Mouse (Mus musculus) kidney, embryonic 14.5 days (tissue): ENCODE results near the gene Ino80d. TPM values are rescaled to one million over a fixed set of nuclear protein-coding genes. Genes with fewer than 3 reads are reported as not detected.
A peak's percentile ranks its signal among the peaks of the same experiment; 100 is the strongest.

Experiments used
- ATAC-seq: fragments of 200-750 bp; cut with Nextera tagmentation; 2 replicates; pipeline ENCODE4 v1.8.0; 2017; ENCODE audit warnings: moderate number of reproducible peaks, mild to moderate bottlenecking, moderate TSS enrichment, moderate library complexity; ENCODE audit not compliant: low FRiP score, low TSS enrichment
- H3K27ac ChIP-seq: fragments of 300-500 bp; sonication (generic); 2 replicates; pipeline ENCODE4 v1.5.1; 2014; ENCODE audit warnings: low read depth, mild to moderate bottlenecking, low read length, moderate library complexity, mixed read lengths
- H3K27me3 ChIP-seq: fragments of 300-500 bp; sonication (generic); 2 replicates; pipeline ENCODE4 v1.6.1; 2014; ENCODE audit warnings: mild to moderate bottlenecking, low read length; ENCODE audit not compliant: control insufficient read depth, insufficient read depth
- H3K36me3 ChIP-seq: fragments of 300-500 bp; sonication (generic); 2 replicates; pipeline ENCODE4 v1.6.1; 2014; ENCODE audit warnings: low read length, mixed read lengths; ENCODE audit not compliant: control insufficient read depth, insufficient read depth
- H3K4me1 ChIP-seq: fragments of 300-500 bp; sonication (generic); 2 replicates; pipeline ENCODE4 v1.6.1; 2014; ENCODE audit warnings: low read length, mixed read lengths; ENCODE audit not compliant: control insufficient read depth, insufficient read depth
- H3K4me2 ChIP-seq: fragments of 300-500 bp; sonication (generic); replicated peaks from 2 replicates; pipeline ENCODE4 v1.6.1; 2014; ENCODE audit warnings: low read depth, mild to moderate bottlenecking, low read length
- H3K4me3 ChIP-seq: fragments of 300-500 bp; sonication (generic); 2 replicates; pipeline ENCODE4 v1.5.1; 2014; ENCODE audit warnings: mild to moderate bottlenecking, low read length
- H3K9ac ChIP-seq: fragments of 300-500 bp; sonication (generic); 2 replicates; pipeline ENCODE4 v1.6.1; 2014; ENCODE audit warnings: low read depth, mild to moderate bottlenecking, low read length, moderate library complexity
- H3K9me3 ChIP-seq: fragments of 300-500 bp; sonication (generic); 2 replicates; pipeline ENCODE4 v1.6.1; 2016; ENCODE audit warnings: low read length; ENCODE audit not compliant: control insufficient read depth
- WGBS: fragments of 180-500 bp; shearing (Covaris S2); extraction: QIAGEN DNeasy Blood & Tissue Kit; methylation state at CpG from one replicate; pipeline ENCODE4 v1.1.7; 2014; 5-methylcytosine and 5-hydroxymethylcytosine counted together
- polyA plus RNA-seq: library from polyadenylated mRNA; unstranded; fragments of >200 nt; fragmentation: Nextera tagmentation; extraction: Ambion mirVana; gene quantifications from 2 replicates; pipeline ENCODE4 v1.2.1, GENCODE M21; 2014

The Ino80d gene
- polyA plus RNA-seq, 1 experiment from 2014 or later: 16.5 TPM

DNA sequence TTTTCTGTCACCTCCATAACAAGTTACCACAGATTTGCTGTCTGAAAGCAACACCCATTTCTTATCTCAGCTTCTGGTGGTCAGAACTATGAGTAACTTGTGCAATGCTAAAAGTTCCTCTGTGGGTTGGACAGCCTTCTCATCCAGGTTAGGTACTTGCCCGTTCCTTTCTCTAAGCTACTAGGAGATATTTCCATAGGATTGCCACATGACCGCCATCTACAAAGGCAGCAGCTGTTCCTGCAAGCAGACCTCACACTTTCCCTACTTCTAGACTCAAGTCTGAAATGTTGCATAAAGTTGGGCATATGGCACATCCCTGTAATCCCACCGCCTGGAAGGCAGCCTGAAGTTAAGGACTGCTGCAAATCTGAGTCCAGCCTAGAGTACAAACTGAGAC lies 11.7 kb upstream of the Ino80d start:
- WGBS: 91% methylated on average over 3 of the region's 3 CpGs
- H3K9ac ChIP-seq: no peak overlapping the region
- H3K9me3 ChIP-seq: no peaks in the 10 kb centered on the region
- H3K4me1 ChIP-seq: no peaks in the 10 kb centered on the region
- H3K36me3 ChIP-seq: peaks cover 23% of the 10 kb centered on the region
- no peaks in the 10 kb centered on the region for H3K27me3 ChIP-seq
- ATAC-seq: no peak
- no peak overlapping the region for H3K27ac ChIP-seq
- H3K4me2 ChIP-seq: no peak overlapping the region
- H3K4me3 ChIP-seq: no peak overlapping the region

DNA sequence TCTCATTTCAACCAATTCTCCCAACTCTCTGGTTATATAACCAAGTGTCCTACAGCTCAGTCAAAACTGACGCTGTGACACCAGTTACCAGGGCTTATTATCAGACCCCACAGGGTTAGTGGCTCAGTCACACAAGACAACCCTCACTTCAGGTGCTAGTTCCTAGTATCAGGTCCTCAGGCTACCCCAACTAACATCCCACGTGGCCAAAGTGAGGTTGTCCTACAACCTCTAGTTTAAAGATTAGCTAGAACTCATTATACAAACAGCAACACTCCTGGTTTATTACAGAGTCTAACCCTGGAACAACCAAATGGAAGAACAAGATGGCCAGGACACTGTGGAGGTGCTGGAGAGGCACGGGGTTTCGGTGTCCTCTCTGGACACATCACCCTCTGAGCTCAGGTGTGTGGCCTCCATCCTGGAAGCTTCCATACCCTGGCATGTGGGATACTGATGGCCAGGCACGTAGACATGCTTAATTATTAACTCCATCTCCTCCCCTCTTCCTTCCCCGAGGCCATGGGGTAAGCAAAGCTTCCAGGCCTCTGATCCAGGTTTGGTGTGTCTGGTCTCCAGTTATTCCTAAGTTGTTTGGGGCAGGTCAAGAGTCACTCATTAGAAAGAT lies 9.5 kb upstream of the Ino80d start:
- H3K9ac ChIP-seq: no peak overlapping the region
- no peak overlapping the region for H3K4me3 ChIP-seq
- H3K4me2 ChIP-seq: no peak overlapping the region
- H3K27me3 ChIP-seq: no peaks in the 10 kb centered on the region
- 66% methylated on average over 6 of the region's 6 CpGs for WGBS
- peaks cover 43% of the 10 kb centered on the region for H3K36me3 ChIP-seq
- no peaks in the 10 kb centered on the region for H3K9me3 ChIP-seq
- no peaks in the 10 kb centered on the region for H3K4me1 ChIP-seq
- peak overlapping the region; percentile 3 for H3K27ac ChIP-seq
- peak; percentile 79 for ATAC-seq

DNA sequence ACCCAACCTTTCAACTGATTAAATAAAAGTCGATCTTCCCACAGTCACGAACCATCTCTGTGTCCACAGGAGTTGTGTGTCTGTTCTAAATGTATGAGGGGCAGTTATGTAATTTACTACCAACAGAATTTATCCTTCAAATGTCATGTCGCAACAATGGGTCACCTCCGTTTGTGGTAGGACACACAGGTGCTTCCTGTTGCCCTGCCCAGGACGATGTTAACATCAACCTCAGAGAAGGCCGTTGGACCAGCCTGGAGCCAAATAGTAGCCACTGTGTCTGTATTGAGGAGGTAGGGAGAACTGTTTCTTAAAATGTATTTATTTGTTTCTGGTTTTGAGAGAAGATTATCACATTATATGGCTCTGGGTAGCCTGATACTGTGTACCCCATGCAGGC lies 7.5 kb upstream of the Ino80d start:
- H3K36me3 ChIP-seq: peaks cover 52% of the 10 kb centered on the region
- no peak for ATAC-seq
- no peak overlapping the region for H3K4me2 ChIP-seq
- H3K9me3 ChIP-seq: no peaks in the 10 kb centered on the region
- H3K27ac ChIP-seq: no peak overlapping the region
- H3K9ac ChIP-seq: no peak overlapping the region
- WGBS: 82% methylated on average over 6 of the region's 6 CpGs
- no peaks in the 10 kb centered on the region for H3K4me1 ChIP-seq
- H3K27me3 ChIP-seq: no peaks in the 10 kb centered on the region
- H3K4me3 ChIP-seq: no peak overlapping the region

DNA sequence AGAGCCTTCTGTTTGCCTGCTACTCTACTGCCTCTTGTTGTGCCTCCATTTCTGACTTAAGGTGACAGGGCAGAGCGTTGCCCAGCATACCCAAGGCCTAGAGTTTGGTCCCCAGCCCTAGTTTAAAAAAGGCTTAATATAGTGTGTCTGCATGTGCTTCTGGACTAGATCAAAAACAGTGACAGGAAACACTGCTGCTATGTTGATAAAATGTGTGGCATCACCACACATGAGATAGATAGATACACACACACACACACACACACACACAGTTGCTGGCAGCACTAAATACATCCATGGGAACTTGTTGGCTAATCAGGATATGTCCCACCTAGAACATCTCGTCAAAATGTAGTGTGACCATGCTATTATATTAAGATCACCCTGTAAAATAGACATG lies 5.9 kb upstream of the Ino80d start:
- no peak overlapping the region for H3K27ac ChIP-seq
- 95% methylated on average over 2 of the region's 2 CpGs for WGBS
- ATAC-seq: no peak
- 0 out of 2 replicates have a peak, but pooled peaks cover 5% of the 10 kb centered on the region for H3K4me1 ChIP-seq
- H3K4me2 ChIP-seq: no peak overlapping the region
- H3K9ac ChIP-seq: no peak overlapping the region
- peaks cover 47% of the 10 kb centered on the region for H3K36me3 ChIP-seq
- H3K9me3 ChIP-seq: no peaks in the 10 kb centered on the region
- no peak overlapping the region for H3K4me3 ChIP-seq
- no peaks in the 10 kb centered on the region for H3K27me3 ChIP-seq

DNA sequence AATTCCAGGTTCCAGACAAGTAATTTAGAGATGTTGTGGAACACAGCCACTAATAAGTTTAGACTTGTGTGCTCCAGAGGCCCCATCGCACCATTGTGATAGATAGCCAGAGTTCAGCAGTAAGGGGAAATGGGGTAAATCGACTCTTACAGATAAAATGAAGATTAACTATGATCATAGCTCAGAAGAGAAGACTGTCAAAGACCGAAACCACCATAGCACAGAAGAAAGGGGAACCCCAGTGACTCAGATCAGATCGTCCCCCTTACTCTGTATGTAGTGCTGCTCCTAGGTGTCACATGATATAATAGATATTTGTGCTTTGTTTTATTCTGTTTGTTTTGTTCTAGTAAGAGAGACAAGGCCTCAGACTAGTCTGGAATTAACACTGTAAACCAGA lies 5.2 kb upstream of the Ino80d start:
- ATAC-seq: no peak
- H3K36me3 ChIP-seq: peaks cover 46% of the 10 kb centered on the region
- no peak overlapping the region for H3K4me2 ChIP-seq
- 0 out of 2 replicates have a peak, but pooled peaks cover 5% of the 10 kb centered on the region for H3K4me1 ChIP-seq
- no peaks in the 10 kb centered on the region for H3K9me3 ChIP-seq
- no peak overlapping the region for H3K9ac ChIP-seq
- no peak overlapping the region for H3K27ac ChIP-seq
- WGBS: 90% methylated on average over 4 of the region's 4 CpGs
- no peaks in the 10 kb centered on the region for H3K27me3 ChIP-seq
- H3K4me3 ChIP-seq: no peak overlapping the region

DNA sequence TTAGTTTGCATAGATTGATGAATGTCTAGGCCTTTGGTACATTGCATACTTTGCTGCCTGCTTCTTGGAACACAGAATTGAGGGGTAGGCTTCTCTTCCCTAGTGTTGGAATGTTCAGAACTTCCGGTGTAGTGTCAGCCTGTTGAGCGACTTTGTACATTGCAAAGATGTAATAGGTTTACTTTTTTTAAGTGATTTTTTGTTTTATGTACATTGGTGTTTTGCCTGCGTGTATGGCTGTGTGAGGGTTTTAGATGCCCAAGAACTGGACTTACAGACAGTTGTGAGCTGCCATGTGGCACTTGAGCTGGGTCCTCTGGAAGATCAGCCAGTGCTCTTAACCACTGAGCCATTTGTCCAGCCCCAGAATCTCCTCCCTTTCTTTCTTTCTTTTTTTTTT lies 1.1 kb upstream of the Ino80d start:
- 25% methylated on average over 3 of the region's 3 CpGs for whole genome bisulfite sequencing
- H3K27ac ChIP-seq: no peak overlapping the region
- peak overlapping the region; percentile 100; the same call in 1 of the 2 replicates for H3K9ac ChIP-seq
- H3K4me2 ChIP-seq: peak overlapping the region; percentile 78
- H3K27me3 ChIP-seq: no peaks in the 10 kb centered on the region
- no peaks in the 10 kb centered on the region for H3K9me3 ChIP-seq
- H3K4me1 ChIP-seq: peaks cover 14% of the 10 kb centered on the region; the same call in 1 of the 2 replicates
- H3K36me3 ChIP-seq: peaks cover 22% of the 10 kb centered on the region
- H3K4me3 ChIP-seq: peak overlapping the region; percentile 82
- no peak for ATAC-seq

DNA sequence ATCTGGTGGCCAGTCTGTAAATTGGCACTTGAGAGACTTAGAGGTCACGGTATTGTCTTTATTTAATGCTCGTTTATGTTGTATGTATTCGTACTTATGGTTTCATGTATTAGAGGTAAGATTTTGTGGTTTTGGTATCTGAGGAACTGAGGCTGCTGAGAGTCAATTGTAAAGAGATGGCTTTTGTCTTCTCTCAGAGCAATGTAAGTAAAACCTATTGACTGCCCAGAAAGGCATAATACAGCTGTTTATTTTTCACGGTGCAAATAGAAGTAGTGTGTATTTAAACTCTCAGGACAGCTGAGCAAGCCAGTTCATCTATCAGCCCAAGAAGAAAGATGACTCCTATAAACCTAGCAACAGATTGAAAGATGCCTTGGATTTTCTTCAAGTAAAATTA lies 629 bp upstream of the Ino80d start:
- WGBS: 24% methylated on average over 4 of the region's 4 CpGs
- H3K9ac ChIP-seq: peak overlapping the region; percentile 100
- H3K4me2 ChIP-seq: peak overlapping the region; percentile 78
- H3K36me3 ChIP-seq: peaks cover 17% of the 10 kb centered on the region
- H3K4me3 ChIP-seq: peak overlapping the region; percentile 82
- H3K9me3 ChIP-seq: no peaks in the 10 kb centered on the region
- peaks cover 18% of the 10 kb centered on the region; the same call in 1 of the 2 replicates for H3K4me1 ChIP-seq
- peak overlapping the region; percentile 99; the same call in 1 of the 2 replicates for H3K27ac ChIP-seq
- ATAC-seq: no peak
- no peaks in the 10 kb centered on the region for H3K27me3 ChIP-seq

DNA sequence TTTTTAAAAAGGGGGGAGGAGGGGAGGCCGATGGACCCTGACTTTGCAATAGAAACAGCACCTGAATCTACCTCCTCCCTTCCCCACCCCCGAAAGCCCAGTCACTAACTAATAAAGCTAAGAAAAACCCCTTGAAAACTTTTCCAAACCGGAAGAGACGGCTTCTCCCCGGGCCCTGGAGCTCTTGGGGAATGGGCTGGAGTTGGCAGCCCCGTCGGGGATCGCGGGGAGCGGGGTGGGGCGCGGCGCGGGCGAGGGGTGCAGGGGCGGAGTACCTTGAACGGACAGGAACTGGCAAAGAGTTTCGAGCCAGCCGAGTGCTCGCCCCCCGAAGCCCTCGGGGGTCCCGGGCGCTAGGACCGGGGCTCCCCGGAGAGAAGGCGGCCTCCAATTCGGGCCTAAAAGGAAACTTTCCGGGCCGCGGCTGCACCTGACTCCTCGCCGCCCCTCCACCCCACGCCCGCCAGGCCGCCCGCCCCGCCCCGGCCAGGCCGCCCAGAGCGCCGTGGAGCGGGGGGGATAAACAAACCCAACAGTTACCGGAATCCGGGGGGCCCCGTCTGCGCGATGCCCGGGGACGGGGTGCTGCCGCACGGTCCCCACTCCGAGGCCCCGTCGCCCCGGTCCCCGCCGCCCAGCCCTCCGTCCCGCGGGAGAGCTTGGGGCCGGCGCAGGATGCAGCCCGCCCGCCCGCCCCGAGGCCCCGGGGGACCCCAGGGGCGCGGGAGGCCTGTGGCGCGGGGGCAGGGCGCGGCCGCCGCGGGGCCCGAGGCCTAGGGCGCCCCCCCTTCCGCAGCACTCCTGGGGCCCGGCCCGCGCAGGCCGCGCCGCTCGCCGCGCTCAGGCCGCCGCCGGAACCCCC lies 962 bp downstream of the Ino80d start:
- Histone ChIP-seq H3K4me2 (peak overlapping the region; percentile 78), H3K27ac (peak overlapping the region; percentile 99), H3K4me3 (peak overlapping the region; percentile 82), H3K36me3 (peaks cover 5% of the 10 kb centered on the region), H3K4me1 (peaks cover 21% of the 10 kb centered on the region; the same call in 1 of the 2 replicates), H3K27me3 (no peaks in the 10 kb centered on the region), H3K9ac (peak overlapping the region; percentile 100), H3K9me3 (no peaks in the 10 kb centered on the region)
- WGBS: 1% methylated on average over 54 of the region's 92 CpGs
- ATAC-seq: peak; percentile 44

DNA sequence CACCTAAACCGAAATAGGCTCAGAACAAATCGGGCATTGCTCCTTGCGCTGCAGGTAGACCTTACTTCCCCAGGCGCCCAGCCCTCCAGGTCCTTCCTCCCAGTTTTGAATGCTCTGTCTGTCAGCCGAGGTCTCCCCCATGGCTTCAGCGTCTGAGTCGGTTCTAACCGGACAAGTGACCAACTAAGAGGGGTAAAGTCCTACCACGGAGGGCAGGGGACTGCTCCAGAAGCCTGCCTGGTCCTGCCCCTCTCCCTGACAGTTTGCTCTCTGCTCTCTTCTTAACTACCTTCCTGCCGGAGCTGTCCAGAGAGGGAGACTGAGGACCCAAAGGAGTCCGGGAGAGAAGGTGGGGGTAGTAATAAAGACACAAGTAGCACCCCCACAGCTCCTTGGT lies 1.6 kb downstream of the Ino80d start:
- H3K4me3 ChIP-seq: peak overlapping the region; percentile 82
- no peaks in the 10 kb centered on the region for H3K9me3 ChIP-seq
- H3K27me3 ChIP-seq: no peaks in the 10 kb centered on the region
- H3K27ac ChIP-seq: peak overlapping the region; percentile 99
- peak; percentile 36 for ATAC-seq
- H3K4me1 ChIP-seq: peaks cover 21% of the 10 kb centered on the region; the same call in 1 of the 2 replicates
- peak overlapping the region; percentile 100 for H3K9ac ChIP-seq
- H3K4me2 ChIP-seq: peak overlapping the region; percentile 78
- 2% methylated on average over 11 of the region's 11 CpGs for WGBS
- no peaks in the 10 kb centered on the region for H3K36me3 ChIP-seq
